Mouse (Mus musculus): ENCODE data around the gene Sema4b.
A peak's percentile ranks its signal among the peaks of the same experiment; 100 is the strongest.

Gene Sema4b

GRCm38 (mm10) chr7:80197941-80198778 lies 11.5 kb downstream of the Sema4b start:
- DNase-seq (ENCODE audit: low spot score in 2 of 2): peak; percentile 82 to 85

DNA sequence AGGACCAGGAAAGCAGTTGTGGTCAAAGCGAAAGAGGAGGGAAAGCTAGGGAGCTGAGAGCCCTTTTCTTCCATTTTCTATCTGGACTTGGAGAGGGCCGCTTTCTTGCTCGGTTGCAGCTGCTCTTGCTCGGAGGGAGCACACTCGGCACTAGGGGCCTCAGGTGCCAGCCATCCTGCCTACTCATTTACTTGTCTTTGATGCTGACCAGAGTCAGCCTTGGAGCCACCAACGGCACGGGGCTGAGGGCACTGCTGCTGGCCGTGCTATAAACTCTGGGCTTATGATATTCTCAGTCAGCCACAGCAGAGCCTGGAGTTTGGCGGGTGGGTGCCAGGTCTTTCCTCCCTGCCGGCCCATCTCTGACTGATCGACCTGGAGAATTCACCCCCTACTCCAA lies 12.2 kb downstream of the Sema4b start:
- DNase-seq (ENCODE audit: low spot score in 2 of 2): peak; percentile 57 to 66

DNA sequence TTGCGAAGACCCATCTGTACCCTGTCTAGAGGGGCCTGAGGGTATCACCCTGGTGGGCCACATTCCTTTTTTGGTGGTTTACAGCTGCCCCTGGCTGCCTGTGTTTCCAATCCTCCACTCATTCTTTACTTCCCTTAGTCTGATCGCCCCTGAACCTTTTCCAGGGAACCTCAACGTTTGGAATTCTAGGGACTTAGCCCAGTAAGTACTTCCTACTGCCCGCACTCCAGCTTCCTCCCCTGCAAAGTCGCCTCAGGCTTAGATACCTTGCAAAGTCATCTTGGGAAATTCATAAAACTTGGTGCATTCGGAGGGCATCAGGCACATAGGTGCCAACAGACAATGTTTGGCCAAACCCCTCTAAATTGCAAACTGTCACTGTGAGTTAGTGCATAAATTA lies 12.6 kb downstream of the Sema4b start:
- DNase-seq (ENCODE audit: low spot score in 2 of 2): no peak

- peak in 1 of 2 experiments; percentile 34 for DNase-seq (ENCODE audit: low spot score in 2 of 2)
These were observed 13.4 kb downstream of the Sema4b start for GRCm38 (mm10) chr7:80199851-80200587.

DNA sequence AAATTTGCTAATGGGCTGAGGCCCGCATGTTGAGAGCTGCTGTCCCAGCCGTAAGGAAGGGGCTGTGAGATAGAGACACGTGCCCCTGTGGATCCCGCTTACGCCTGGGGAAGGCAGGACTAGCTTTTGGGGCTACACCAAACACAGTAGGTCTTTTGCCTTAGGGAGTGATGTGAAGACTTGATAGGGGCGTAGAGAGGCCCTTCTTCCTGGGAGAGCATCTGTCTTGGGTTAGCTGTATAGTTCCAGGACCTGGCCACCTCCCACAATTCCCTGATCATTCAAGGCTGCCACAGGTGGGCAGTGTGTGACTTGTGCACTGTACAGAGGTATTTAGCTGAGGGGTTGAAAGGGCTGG lies 13.9 kb downstream of the Sema4b start:
- DNase-seq (ENCODE audit: low spot score in 2 of 2): peak in 1 of 2 experiments; percentile 42

- peak; percentile 42 to 54 for DNase-seq (ENCODE audit: low spot score in 2 of 2)
These were observed 14.4 kb downstream of the Sema4b start for GRCm38 (mm10) chr7:80200963-80201539.

DNA sequence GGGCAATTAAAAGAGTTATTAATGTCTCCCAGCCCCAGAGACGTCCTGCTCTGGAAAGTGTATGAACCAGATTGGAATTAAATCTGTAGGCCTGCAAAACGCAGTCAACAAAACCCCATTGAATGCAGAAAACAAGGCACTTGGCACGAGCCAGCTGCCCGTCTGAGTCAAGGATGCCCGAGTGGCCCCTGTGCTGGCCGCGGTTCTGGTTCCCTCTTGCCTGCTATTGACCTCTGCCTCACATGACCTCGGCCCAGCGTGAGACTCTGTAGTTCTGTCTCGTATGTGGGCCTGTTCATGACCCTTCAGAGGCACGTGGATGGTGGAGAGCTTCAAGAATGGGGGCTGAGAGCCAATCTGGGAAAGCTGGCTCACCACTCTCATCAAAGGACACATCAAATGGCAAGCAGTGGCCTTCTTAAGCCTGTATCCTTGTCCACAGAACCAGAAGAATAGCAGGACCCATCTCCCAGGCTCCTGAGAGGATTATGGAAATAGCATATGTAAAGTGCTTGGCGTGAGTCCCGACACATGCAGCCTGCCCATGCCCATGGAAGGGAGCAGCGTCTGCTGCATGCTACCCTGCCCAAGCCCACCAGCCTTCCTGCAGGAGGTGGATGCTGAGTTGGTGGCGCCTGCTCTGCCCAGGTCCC lies 15.4 kb downstream of the Sema4b start:
- DNase-seq (ENCODE audit: low spot score in 2 of 2): no peak

DNA sequence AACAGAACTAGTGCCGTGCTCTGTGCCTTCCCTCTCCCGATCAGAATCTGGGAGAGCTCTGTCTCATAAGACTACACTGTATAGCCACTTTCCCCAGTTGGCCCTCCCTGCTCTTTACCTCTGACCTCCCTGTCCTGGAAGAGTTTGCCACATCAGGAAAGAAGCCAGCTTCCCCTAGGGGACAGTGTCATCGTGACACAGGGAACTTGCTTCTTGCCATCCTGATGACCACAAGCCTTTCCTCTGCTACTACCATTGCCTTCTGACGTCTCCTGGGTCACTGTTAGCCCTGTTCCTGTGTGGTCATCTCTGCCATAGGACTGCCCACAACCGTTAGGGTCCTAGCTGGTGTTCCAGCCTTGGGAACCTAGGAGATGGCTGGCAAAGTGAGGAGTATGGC lies 16.3 kb downstream of the Sema4b start:
- DNase-seq (ENCODE audit: low spot score in 2 of 2): no peak

DNA sequence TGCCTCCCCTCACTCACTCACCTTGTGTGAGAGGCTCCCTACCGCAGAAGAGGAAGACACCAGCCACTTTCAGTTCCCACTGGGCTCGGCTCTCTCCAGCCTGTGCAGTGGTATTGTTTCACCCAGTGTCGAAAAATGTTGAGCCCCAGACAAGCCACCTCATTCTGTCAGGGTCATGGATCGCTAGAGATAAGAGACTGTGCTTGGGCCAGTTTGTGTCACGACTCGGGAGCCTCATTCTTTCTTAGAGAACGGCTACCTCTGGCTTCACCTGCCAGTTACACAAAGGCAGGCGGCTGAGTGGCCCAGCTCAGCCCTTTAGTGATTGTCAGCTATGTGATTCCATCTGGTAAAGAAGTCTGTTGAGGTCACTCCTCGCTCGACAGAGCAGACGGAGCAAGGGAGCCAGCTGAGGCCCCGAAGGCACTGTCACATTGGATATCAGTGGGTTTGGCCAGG lies 17.0 kb downstream of the Sema4b start:
- peak; percentile 50 to 67 for DNase-seq (ENCODE audit: low spot score in 2 of 2)

DNA sequence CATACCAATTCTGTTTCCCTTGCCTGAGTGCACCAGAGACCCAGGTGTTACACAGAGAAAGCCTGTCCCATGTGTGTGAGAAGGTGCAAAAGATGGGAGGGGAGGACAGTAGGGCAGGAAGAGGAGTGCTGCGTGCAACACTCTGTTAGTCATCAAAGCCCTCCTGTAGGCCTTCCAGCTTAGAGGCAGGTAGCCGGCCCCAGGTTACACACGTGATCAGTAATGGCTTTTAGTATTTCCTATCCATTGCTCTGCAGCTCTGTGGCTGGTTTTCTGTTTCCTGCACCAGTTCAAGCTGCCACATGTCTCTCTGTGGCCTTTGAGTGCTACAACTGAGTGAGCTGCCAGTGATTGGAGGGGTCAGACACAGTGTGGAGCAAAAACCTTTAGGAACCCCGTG lies 17.7 kb downstream of the Sema4b start:
- DNase-seq (ENCODE audit: low spot score in 2 of 2): peak in 1 of 2 experiments; percentile 43

- DNase-seq (ENCODE audit: low spot score in 2 of 2): peak in 1 of 2 experiments; percentile 60
These were observed 18.3 kb downstream of the Sema4b start for GRCm38 (mm10) chr7:80204961-80205360.

- peak in 1 of 2 experiments; percentile 29 for DNase-seq (ENCODE audit: low spot score in 2 of 2)
These were observed 19.3 kb downstream of the Sema4b start for GRCm38 (mm10) chr7:80205705-80206589.

GRCm38 (mm10) chr7:80207314-80207731 lies 20.7 kb downstream of the Sema4b start:
- DNase-seq (ENCODE audit: low spot score in 2 of 2): peak in 1 of 2 experiments; percentile 58

- DNase-seq (ENCODE audit: low spot score in 2 of 2): peak; percentile 68 to 69
These were observed 21.5 kb downstream of the Sema4b start for GRCm38 (mm10) chr7:80208026-80208642.

DNA sequence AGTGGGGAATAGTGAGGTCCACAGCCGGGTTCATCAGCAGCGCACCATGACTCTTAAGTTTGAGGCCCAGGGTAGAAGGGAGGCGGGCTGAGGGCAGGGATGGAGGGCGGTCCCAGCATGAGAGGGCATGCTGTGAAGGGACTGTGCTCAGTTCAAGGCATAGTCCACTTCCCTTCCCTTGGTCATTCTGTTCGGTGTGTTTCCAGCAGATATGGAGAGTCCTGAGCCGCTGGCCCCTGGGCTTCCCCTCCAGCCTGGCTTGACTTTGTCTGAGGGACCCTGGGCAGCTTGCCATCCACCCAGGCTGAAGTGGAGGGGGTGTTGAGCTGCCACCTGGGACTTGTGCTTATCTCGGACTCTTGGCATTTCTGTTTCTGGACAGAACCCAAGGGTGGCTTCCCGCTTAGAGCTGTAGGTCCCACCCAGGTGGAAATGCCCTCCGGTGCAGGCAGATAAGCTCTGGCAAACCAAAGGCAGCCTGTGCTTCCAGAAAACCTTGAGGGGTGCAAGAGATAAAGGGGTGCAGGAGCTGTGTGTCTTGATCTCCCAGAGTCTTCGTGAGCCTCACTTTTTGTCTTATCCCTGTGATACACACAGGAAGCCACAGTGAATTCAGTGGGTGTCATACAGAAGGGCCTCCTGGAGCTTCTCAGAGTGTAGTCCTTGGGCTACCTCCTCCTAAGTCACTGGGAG lies 22.2 kb downstream of the Sema4b start:
- peak; percentile 90 to 92 for DNase-seq (ENCODE audit: low spot score in 2 of 2)

- DNase-seq (ENCODE audit: low spot score in 2 of 2): peak in 1 of 2 experiments; percentile 75
These were observed 23.0 kb downstream of the Sema4b start for GRCm38 (mm10) chr7:80209669-80210068.

DNA sequence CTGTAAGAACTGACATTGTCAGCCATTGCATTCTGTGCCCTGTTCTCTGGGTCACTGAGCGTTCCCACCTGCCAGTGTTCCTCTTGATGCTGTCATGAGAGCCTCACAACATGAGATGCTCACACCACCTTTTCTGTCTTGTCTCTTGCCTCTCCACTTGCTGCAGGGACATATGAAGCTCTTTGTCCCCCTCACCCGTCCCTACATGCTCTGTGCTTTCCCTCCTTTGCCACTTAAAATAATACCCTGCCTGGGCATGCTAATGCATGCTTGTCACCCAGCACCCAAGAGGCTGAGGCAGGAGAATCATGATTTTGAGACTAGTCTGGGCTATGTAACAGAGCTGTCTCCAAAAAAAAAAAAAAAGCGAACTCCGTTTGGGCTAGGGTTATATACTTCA lies 24.3 kb downstream of the Sema4b start:
- no peak for DNase-seq (ENCODE audit: low spot score in 2 of 2)

DNA sequence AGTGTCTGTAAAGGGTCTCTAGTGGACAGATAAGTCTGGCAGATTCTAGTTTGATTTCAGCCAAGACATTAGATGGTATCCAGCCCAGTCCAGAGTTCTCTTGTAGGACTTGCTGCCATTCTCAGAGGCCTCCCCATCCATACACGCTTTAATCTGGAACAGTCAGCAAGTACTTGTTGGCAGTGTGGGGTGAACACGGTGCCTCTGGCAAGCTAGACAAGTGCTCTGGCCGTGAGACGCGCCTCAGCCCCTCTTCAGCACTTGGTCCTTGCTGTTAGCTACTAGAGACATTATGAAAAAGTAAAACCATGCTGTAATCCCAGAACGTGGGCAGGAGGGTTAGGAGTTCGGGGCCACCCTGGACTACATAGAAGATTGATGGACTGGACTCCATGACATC lies 27.0 kb downstream of the Sema4b start:
- no peak for DNase-seq (ENCODE audit: low spot score in 2 of 2)

- peak in 1 of 2 experiments; percentile 14 for DNase-seq (ENCODE audit: low spot score in 2 of 2)
These were observed 27.8 kb downstream of the Sema4b start for GRCm38 (mm10) chr7:80214459-80214858.

- peak; percentile 84 to 89 for DNase-seq (ENCODE audit: low spot score in 2 of 2)
These were observed 28.8 kb downstream of the Sema4b start for GRCm38 (mm10) chr7:80215398-80215797.

Data from spleen, postnatal 10 days (tissue).